Mouse (Mus musculus) neural tube, embryonic 11.5 days (tissue): Measurements from ENCODE around the gene Cdk5. TPM values are rescaled to one million over a fixed set of nuclear protein-coding genes. Genes with fewer than 3 reads are reported as not detected.

Experiments
- ATAC-seq: fragments of 200-750 bp; cut with Nextera tagmentation; 2 replicates; pipeline ENCODE4 v1.8.0; 2017; ENCODE audit warnings: moderate number of reproducible peaks, mild to moderate bottlenecking, moderate TSS enrichment, moderate library complexity; ENCODE audit not compliant: insufficient read depth, low FRiP score, low TSS enrichment
- DNase-seq: peaks from one replicate; pipeline ENCODE4 v3.0.0-alpha.2; 2015; ENCODE audit warnings: low spot score
- H3K27ac ChIP-seq: fragments of 300-500 bp; sonication (generic); 2 replicates; pipeline ENCODE4 v1.5.1; 2014; ENCODE audit warnings: low read depth, mild to moderate bottlenecking, low read length
- H3K27me3 ChIP-seq: fragments of 300-500 bp; sonication (generic); 2 replicates; pipeline ENCODE4 v1.6.1; 2014; ENCODE audit warnings: mild to moderate bottlenecking, low read length, mixed read lengths; ENCODE audit not compliant: control insufficient read depth, insufficient read depth
- H3K36me3 ChIP-seq: fragments of 300-500 bp; sonication (generic); 2 replicates; pipeline ENCODE4 v1.6.1; 2014; ENCODE audit warnings: mild to moderate bottlenecking, low read length, moderate library complexity, mixed read lengths; ENCODE audit not compliant: control insufficient read depth, insufficient read depth
- H3K4me1 ChIP-seq: fragments of 300-500 bp; sonication (generic); 2 replicates; pipeline ENCODE4 v1.6.1; 2014; ENCODE audit warnings: low read length, mixed read lengths; ENCODE audit not compliant: control insufficient read depth, insufficient read depth
- H3K4me2 ChIP-seq: fragments of 300-500 bp; sonication (generic); 2 replicates; pipeline ENCODE4 v1.6.1; 2014; ENCODE audit warnings: low read depth, mild to moderate bottlenecking, moderate library complexity
- H3K4me3 ChIP-seq: fragments of 300-500 bp; sonication (generic); 2 replicates; pipeline ENCODE4 v1.5.1; 2014; ENCODE audit warnings: low read depth, low read length
- H3K9ac ChIP-seq: fragments of 300-500 bp; sonication (generic); 2 replicates; pipeline ENCODE4 v1.6.1; 2014; ENCODE audit warnings: mild to moderate bottlenecking, low read length
- H3K9me3 ChIP-seq: fragments of 300-500 bp; sonication (generic); 2 replicates; pipeline ENCODE4 v1.6.1; 2016; ENCODE audit warnings: low read length; ENCODE audit not compliant: control insufficient read depth
- WGBS: fragments of 180-500 bp; shearing (Covaris S2); extraction: QIAGEN DNeasy Blood & Tissue Kit; methylation state at CpG from one replicate; pipeline ENCODE4 v1.1.7; 2014; 5-methylcytosine and 5-hydroxymethylcytosine counted together
- polyA plus RNA-seq: library from polyadenylated mRNA; unstranded; fragments of >200 nt; fragmentation: Nextera tagmentation; extraction: Ambion mirVana; gene quantifications from 2 replicates; pipeline ENCODE4 v1.2.1, GENCODE M21; 2014

Cdk5 gene
- polyA plus RNA-seq, 1 experiment from 2014 or later = 64.9 TPM

GRCm38 (mm10) chr5:24443204-24443603, 19.9 kb upstream of the Cdk5 start:
- Histone ChIP-seq H3K27ac (no peak overlapping the region), H3K4me3 (no peak overlapping the region), H3K4me1 (peaks cover 17% of the 10 kb centered on the region), H3K36me3 (peaks cover 11% of the 10 kb centered on the region), H3K9me3 (no peaks in the 10 kb centered on the region), H3K27me3 (no peaks in the 10 kb centered on the region), H3K4me2 (no peak overlapping the region), H3K9ac (no peak overlapping the region)
- DNase-seq (no peak), ATAC-seq (no peak)
- 93% methylated on average over 7 of the region's 7 CpGs for WGBS

- Histone ChIP-seq H3K9me3 (no peaks in the 10 kb centered on the region), H3K27me3 (no peaks in the 10 kb centered on the region), H3K36me3 (peaks cover 11% of the 10 kb centered on the region), H3K9ac (no peak overlapping the region), H3K4me1 (peaks cover 13% of the 10 kb centered on the region), H3K4me3 (no peak overlapping the region), H3K4me2 (no peak overlapping the region), H3K27ac (no peak overlapping the region)
- no peak for ATAC-seq
- 88% methylated on average over 9 of the region's 9 CpGs for WGBS
- DNase-seq = no peak
These were observed 18.7 kb upstream of the Cdk5 start for GRCm38 (mm10) chr5:24442029-24442428.

GRCm38 (mm10) chr5:24441187-24441586, 17.9 kb upstream of the Cdk5 start:
- Histone ChIP-seq H3K4me2 (no peak overlapping the region), H3K4me3 (no peak overlapping the region), H3K9me3 (no peaks in the 10 kb centered on the region), H3K27ac (no peak overlapping the region), H3K27me3 (no peaks in the 10 kb centered on the region), H3K36me3 (peaks cover 11% of the 10 kb centered on the region), H3K9ac (no peak overlapping the region), H3K4me1 (peaks cover 13% of the 10 kb centered on the region)
- ATAC-seq = no peak
- DNase-seq = no peak
- whole genome bisulfite sequencing = 89% methylated on average over 8 of the region's 8 CpGs

- WGBS = 88% methylated on average over 8 of the region's 8 CpGs
- H3K36me3 ChIP-seq = peaks cover 11% of the 10 kb centered on the region
- H3K27ac ChIP-seq = no peak overlapping the region
- no peaks in the 10 kb centered on the region for H3K4me1 ChIP-seq
- DNase-seq = no peak
- H3K27me3 ChIP-seq = no peaks in the 10 kb centered on the region
- no peak for ATAC-seq
- H3K9me3 ChIP-seq = no peaks in the 10 kb centered on the region
- no peak overlapping the region for H3K4me2 ChIP-seq
- no peak overlapping the region for H3K9ac ChIP-seq
- no peak overlapping the region for H3K4me3 ChIP-seq
These were observed 10.7 kb upstream of the Cdk5 start for GRCm38 (mm10) chr5:24433993-24434392.

- H3K4me2 ChIP-seq = no peak overlapping the region
These were observed 5.3 kb upstream of the Cdk5 start for GRCm38 (mm10) chr5:24428596-24428995.

GRCm38 (mm10) chr5:24427981-24428402, 4.7 kb upstream of the Cdk5 start:
- no peaks in the 10 kb centered on the region for H3K27me3 ChIP-seq
- 2% methylated on average over 15 of the region's 15 CpGs for WGBS
- H3K9me3 ChIP-seq = no peaks in the 10 kb centered on the region
- DNase-seq (peak; percentile 44), ATAC-seq (no peak)
- H3K4me2 ChIP-seq = peak overlapping the region; percentile 19
- H3K4me1 ChIP-seq = peaks cover 28% of the 10 kb centered on the region
- no peak overlapping the region for H3K4me3 ChIP-seq
- H3K27ac ChIP-seq = no peak overlapping the region
- H3K9ac ChIP-seq = peak overlapping the region; percentile 10; the same call in 1 of the 2 replicates
- H3K36me3 ChIP-seq = peaks cover 6% of the 10 kb centered on the region

More at GRCm38 (mm10) chr5:24428596-24428995, 5.3 kb upstream of the Cdk5 start:
- no peak for ATAC-seq
- Histone ChIP-seq H3K4me3 (no peak overlapping the region), H3K4me1 (peaks cover 28% of the 10 kb centered on the region), H3K27me3 (no peaks in the 10 kb centered on the region), H3K9ac (peak overlapping the region; percentile 10; the same call in 1 of the 2 replicates), H3K36me3 (peaks cover 6% of the 10 kb centered on the region), H3K27ac (no peak overlapping the region), H3K9me3 (no peaks in the 10 kb centered on the region)
- WGBS = 7% methylated on average over 9 of the region's 9 CpGs
- no peak for DNase-seq

- Histone ChIP-seq H3K27me3 (no peaks in the 10 kb centered on the region), H3K4me3 (no peak overlapping the region), H3K9me3 (no peaks in the 10 kb centered on the region), H3K27ac (no peak overlapping the region), H3K9ac (no peak overlapping the region; the same call in 1 of the 2 replicates), H3K4me2 (peak overlapping the region; percentile 78; the same call in 1 of the 2 replicates), H3K4me1 (peaks cover 34% of the 10 kb centered on the region), H3K36me3 (peaks cover 6% of the 10 kb centered on the region)
- DNase-seq (no peak), ATAC-seq (no peak)
- WGBS = 16% methylated on average over 12 of the region's 12 CpGs
These were observed 3.9 kb upstream of the Cdk5 start for GRCm38 (mm10) chr5:24427285-24427633.

- Histone ChIP-seq H3K9ac (peak overlapping the region; percentile 26; the same call in 1 of the 2 replicates), H3K27ac (no peak overlapping the region), H3K4me2 (peak overlapping the region; percentile 78), H3K4me1 (peaks cover 36% of the 10 kb centered on the region), H3K9me3 (no peaks in the 10 kb centered on the region), H3K36me3 (peaks cover 5% of the 10 kb centered on the region), H3K27me3 (no peaks in the 10 kb centered on the region), H3K4me3 (peak overlapping the region; percentile 6; the same call in 1 of the 2 replicates)
- ATAC-seq = no peak
- WGBS = 10% methylated on average over 9 of the region's 9 CpGs
- no peak for DNase-seq
These were observed 3.4 kb upstream of the Cdk5 start for GRCm38 (mm10) chr5:24426556-24427284.

GRCm38 (mm10) chr5:24426037-24426432, 2.7 kb upstream of the Cdk5 start:
- Histone ChIP-seq H3K4me2 (peak overlapping the region; percentile 78), H3K9me3 (no peaks in the 10 kb centered on the region), H3K27ac (no peak overlapping the region), H3K4me3 (peak overlapping the region; percentile 54), H3K4me1 (peaks cover 36% of the 10 kb centered on the region), H3K9ac (peak overlapping the region; percentile 26; the same call in 1 of the 2 replicates), H3K27me3 (no peaks in the 10 kb centered on the region), H3K36me3 (peaks cover 2% of the 10 kb centered on the region)
- WGBS = 1% methylated on average over 10 of the region's 10 CpGs
- ATAC-seq (no peak), DNase-seq (no peak)
